Mouse (Mus musculus) MN1 (cell line): Measurements from ENCODE around the gene Klk1b21.
"Not testable (repeated sequence)": the region's sequence is repeated elsewhere in the genome, so short reads cannot be mapped to it uniquely, and the experiment has no call there.

Experiments used
- DNase-seq: peaks from one replicate; pipeline ENCODE4 v3.0.0-alpha.2; 2016; ENCODE audit warnings: low spot score

Gene Klk1b21

DNA sequence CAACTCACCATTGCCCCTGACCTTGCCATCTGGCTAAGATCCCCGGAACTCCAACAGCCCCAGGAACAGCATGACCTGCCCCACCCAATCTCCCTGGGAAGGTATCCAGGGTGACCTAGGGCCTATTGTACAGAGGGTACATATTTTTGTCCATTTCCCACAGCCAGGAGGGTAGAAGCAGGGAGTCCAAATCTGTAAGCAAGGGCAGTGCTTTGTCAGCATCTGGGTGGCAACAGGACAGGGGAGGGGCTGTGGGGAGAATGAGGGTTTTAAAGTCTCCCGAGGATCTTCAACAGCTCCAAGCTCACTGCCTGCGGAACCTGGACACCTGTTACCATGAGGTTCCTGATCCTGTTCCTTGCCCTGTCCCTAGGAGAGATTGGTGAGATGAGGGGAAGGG, at the start of gene Klk1b21:
TSS of gene Klk1b21 (plus strand) at position 301 of the 400 bp plus-strand sequence.
- not testable (repeated sequence) for DNase-seq

- DNase-seq = no peak
Observed at GRCm38 (mm10) chr7:44072117-44072516, 30.0 kb upstream of the Klk1b21 start.

- DNase-seq = no peak
Observed at GRCm38 (mm10) chr7:44077703-44078102, 24.4 kb upstream of the Klk1b21 start.

DNA sequence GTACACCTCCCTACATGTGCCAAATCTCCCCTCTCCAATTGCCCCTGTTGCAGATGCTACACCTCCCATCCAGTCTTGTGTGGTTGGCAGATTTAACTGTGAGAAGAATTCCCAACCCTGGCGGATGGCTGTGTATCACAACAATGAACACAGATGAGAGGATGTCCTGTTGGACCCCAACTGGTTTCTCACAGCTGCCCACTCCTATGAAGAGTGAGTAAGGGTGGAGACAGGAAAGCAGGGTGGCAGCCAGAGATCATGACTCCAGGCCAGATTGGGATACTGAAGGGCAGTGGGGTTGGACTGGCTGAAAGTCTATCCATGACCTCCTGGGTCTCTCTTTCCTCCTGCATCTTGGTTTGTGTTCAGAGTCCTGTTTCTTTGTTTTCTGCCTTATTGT, 6.0 kb upstream of the Klk1b21 start:
- no peak for DNase-seq

- DNase-seq = no peak
Observed at GRCm38 (mm10) chr7:44112373-44112772, 10.2 kb downstream of the Klk1b21 start, which contains the start of gene Klk1b22. TSS of gene Klk1b22 (plus strand) at chr7:44112673.

- DNase-seq = no peak
Observed at GRCm38 (mm10) chr7:44123445-44123844, 21.3 kb downstream of the Klk1b21 start.

- DNase-seq = no peak
Observed at GRCm38 (mm10) chr7:44136467-44136866, 34.3 kb downstream of the Klk1b21 start, which contains the start of gene Klk1b16. TSS of gene Klk1b16 (plus strand) at chr7:44136767.
